Mouse (Mus musculus) embryonic stem cell, embryonic (primary cell): Measurements from ENCODE around the gene C1ql3.

ENCODE experiments used
- CTCF ChIA-PET, 4 experiments: fragments of 300-600 bp in 2 of 4; fragments of 350-600 bp in 2 of 4; sonication (Branson Sonifier 250); formaldehyde crosslinking; loops; one replicate each; lab custom pipeline; 2022; ENCODE audit warnings: inconsistent platforms in 2 of 4; lab: Charles Lee
- POLR2A ChIA-PET, 4 experiments: fragments of 300-600 bp in 2 of 4; fragments of 350-600 bp in 2 of 4; sonication (Branson Sonifier 250); formaldehyde crosslinking; loops; one replicate each; lab custom pipeline; 2022; ENCODE audit warnings: antibody characterized with exemption in 4 of 4, inconsistent platforms in 1 of 4; lab: Charles Lee

The C1ql3 gene

GRCm38 (mm10) chr2:13011472-13011871, at the start of gene C1ql3:
TSS of gene C1ql3 (minus strand) at chr2:13011806.
- ChIA-PET POLR2A (interaction anchor here in 1 of 4 experiments (0.7 to 0.9 kb wide), 3 partner anchors 176 to 1232 kb away, joined by 3 to 4 read pairs (median 4); no protein-coding TSS in a partner anchor), CTCF (interaction anchor here in 2 of 4 experiments (0.6 kb wide), 2 partner anchors 65 to 181 kb away, joined by 3 to 5 read pairs; no protein-coding TSS in a partner anchor)

- POLR2A ChIA-PET = no interaction called here
- CTCF ChIA-PET = no interaction called here
These were observed 49.0 kb upstream of the C1ql3 start for GRCm38 (mm10) chr2:13060426-13061170.

DNA sequence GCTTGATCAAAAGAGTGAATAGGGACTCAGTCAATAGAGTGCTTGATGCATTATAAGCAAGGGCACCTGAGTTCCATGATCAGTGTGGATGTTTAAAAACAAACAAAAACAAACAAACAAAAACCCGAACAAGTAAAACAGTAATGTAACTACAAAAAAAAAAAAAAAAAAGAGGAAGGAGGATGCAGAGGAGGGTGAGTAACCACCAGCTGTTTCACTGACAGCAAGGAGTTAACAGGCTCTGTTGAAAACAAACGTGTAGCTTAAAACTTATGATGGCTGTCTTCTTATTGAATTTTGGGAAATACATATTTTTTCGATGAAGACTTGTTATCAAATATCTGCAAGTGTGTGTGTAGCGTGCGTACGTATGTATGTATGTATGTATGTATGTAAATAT, 37.0 kb upstream of the C1ql3 start:
- ChIA-PET CTCF (no interaction called here), POLR2A (interaction anchor here in 1 of 4 experiments (0.6 kb wide), 1 partner anchor 29 kb away, joined by 3 read pairs; no protein-coding TSS in a partner anchor)

- POLR2A ChIA-PET = no interaction called here
- CTCF ChIA-PET = no interaction called here
These were observed 32.9 kb upstream of the C1ql3 start for GRCm38 (mm10) chr2:13044555-13044954.

GRCm38 (mm10) chr2:13039785-13040184, 28.2 kb upstream of the C1ql3 start:
- CTCF ChIA-PET = no interaction called here

GRCm38 (mm10) chr2:13038772-13039171, 27.2 kb upstream of the C1ql3 start:
- ChIA-PET CTCF (no interaction called here), POLR2A (interaction anchor here in 1 of 4 experiments (1.9 kb wide), 1 partner anchor 11 kb away, joined by 4 read pairs; no protein-coding TSS in a partner anchor)

More at GRCm38 (mm10) chr2:13039785-13040184, 28.2 kb upstream of the C1ql3 start:
- POLR2A ChIA-PET = no interaction called here

GRCm38 (mm10) chr2:13018861-13019260, 7.3 kb upstream of the C1ql3 start:
- ChIA-PET POLR2A (no interaction called here), CTCF (no interaction called here)

- ChIA-PET CTCF (no interaction called here), POLR2A (no interaction called here)
These were observed 6.8 kb upstream of the C1ql3 start for GRCm38 (mm10) chr2:13018382-13018781.

- CTCF ChIA-PET = interaction anchor here in 2 of 4 experiments (0.6 kb wide), 2 partner anchors 65 to 180 kb away, joined by 3 to 5 read pairs; no protein-coding TSS in a partner anchor
These were observed 367 bp upstream of the C1ql3 start for GRCm38 (mm10) chr2:13011973-13012372.

DNA sequence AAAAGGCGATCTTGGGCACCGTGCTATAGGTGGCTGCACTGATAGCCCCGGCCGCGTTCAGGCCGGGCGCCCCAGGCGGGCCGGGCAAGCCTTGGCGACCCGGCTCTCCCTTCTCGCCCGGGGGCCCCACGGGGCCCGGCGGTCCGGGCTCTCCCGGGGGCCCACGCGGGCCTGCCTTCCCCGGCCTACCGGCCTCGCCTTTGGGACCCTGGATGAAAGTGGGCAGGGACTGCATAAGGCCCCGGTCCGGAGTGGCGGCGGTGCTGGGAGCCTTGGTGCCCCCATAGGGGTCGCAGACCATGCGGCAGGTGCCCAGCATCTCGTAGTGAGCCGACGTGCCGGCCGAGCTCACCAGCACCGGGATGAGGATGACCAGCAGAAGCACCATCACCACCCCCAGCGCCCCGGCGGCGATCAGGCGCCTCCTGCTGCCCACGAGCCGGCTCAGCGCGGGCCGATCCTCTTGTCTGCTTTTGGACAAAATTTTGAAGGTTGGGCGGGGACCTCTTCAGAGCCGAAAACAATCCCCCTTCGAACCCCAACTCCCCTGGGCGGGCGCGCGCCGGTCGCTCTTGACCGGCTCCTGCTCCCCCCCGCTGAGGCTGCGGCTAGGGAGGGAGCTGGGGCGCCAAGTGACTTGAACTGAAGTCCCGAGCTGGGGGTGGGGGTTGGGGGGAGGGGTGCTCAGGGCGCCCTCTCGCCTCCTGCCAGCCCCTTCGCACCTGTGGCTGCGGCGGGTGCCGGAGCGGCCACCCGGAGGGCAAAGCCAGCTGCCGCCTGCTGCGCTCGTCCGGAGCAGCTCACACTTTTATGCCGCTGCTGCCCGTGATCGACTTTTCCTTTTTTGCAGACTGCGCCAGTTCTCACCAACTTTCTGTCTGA, 905 bp downstream of the C1ql3 start:
- CTCF ChIA-PET = interaction anchor here in 1 of 4 experiments (0.6 kb wide), 1 partner anchor 30 kb away, joined by 3 read pairs; no protein-coding TSS in a partner anchor

More at GRCm38 (mm10) chr2:13011973-13012372, 367 bp upstream of the C1ql3 start:
- POLR2A ChIA-PET = no interaction called here

DNA sequence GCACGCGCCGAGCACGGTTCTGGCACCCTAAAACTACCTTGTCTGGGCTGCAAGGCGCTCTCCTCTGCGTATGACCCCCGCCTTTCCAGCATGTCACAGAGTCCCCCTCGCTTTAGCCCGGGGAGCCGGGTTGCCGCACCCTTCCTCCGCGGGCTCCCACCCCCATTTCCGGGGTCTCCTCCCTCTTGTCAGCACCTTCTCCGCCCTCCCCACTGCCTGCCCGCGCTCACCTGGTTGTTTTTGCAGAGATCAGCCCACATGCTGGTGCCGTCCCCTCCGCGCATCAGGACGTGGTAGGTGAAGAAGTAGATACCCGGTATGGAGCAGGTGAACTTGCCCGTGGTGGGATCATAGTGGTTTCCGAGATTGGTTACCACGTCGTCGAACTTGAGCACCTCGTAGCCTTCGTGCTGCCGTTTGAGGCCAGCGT, 1.6 kb downstream of the C1ql3 start:
- ChIA-PET CTCF (no interaction called here), POLR2A (no interaction called here)

More for the DNA sequence above, 905 bp downstream of the C1ql3 start:
- POLR2A ChIA-PET = interaction anchor here in 1 of 4 experiments (0.6 to 0.9 kb wide), 4 partner anchors 32 to 1231 kb away, joined by 3 to 4 read pairs (median 4); no protein-coding TSS in a partner anchor

DNA sequence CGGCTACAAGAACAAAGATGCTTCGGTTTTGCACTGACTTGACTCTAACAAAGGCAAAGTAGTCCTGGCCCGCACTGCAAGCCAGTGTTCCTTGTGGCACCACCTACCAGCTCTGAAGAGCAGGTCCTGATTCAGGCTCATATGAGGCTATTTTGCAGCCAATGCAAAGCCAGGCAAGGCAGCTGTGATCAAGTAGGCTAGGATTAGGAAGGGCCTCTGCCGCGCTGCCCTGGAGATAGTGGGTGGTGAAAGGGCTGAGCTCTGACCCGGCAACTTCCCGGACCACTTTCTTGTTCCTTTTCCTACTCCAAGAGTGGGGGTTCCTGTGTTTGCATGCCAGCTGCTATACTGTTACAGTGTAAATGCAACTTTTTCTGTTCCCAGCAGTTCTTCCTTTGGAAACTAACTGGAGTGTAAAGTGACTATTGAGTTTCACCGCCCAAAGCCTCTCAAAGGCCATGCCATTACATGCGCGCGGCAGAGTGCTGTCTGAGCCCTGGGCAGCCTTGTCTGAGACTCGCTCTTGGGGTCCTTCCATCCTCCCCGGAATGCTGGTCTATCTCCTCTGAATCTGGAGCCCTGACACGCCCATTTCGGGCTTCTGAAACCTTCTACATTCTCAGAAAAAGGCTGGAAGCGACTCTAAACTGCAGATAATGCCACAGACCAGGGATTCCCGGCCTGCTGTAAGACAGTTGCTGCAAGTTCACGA, 2.2 kb downstream of the C1ql3 start:
- ChIA-PET POLR2A (no interaction called here), CTCF (no interaction called here)

DNA sequence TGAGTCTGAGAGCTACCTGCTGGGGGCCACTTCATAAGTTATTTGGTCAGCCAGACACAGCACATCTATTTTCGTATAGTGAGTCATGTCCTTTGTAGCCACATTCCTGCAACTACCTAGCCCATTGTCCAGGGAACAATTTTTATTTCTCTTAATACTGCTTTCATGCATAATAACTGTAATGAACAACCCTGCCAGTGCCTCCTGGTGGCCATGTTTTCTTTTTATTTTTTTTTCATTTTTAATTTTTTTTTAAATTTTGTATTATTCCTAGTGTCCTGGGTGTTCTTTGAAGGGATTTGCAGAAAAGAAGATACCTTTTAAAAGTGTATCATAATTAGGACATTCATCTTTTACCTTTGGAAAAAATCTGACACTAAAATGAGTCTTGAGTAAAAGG, 3.2 kb downstream of the C1ql3 start:
- ChIA-PET CTCF (no interaction called here), POLR2A (no interaction called here)

DNA sequence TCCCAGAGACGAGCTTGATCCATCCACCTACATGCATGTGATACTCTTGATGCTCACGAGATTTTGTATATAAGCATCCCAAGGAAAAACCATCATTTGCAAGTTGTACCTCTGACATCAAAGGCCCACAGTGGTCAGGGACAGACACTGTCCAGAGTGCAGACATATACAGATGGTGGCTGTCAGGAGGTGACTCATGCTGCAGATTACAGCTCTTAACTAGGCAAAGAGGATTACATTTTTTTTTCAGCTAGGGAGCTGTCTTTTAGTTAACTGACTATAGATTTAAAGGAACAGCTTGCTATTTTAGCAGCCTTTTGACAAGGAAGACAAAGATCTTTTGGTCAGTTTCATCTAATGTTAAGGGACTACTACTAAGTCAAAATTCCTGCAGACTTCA, 11.6 kb downstream of the C1ql3 start:
- ChIA-PET POLR2A (interaction anchor here in 2 of 4 experiments (0.6 to 0.7 kb wide), 2 partner anchors 31 to 319 kb away, joined by 3 to 5 read pairs; no protein-coding TSS in a partner anchor), CTCF (no interaction called here)

GRCm38 (mm10) chr2:12984901-12985732, 26.5 kb downstream of the C1ql3 start:
- POLR2A ChIA-PET = interaction anchor here in 1 of 4 experiments (0.6 kb wide), 3 partner anchors 18 to 323 kb away, joined by 4 to 6 read pairs (median 5); no protein-coding TSS in a partner anchor
- CTCF ChIA-PET = no interaction called here

- ChIA-PET CTCF (interaction anchor here in 1 of 4 experiments (0.6 kb wide), 1 partner anchor 159 kb away, joined by 3 read pairs; no protein-coding TSS in a partner anchor), POLR2A (no interaction called here)
These were observed 32.8 kb downstream of the C1ql3 start for GRCm38 (mm10) chr2:12978771-12979170.

DNA sequence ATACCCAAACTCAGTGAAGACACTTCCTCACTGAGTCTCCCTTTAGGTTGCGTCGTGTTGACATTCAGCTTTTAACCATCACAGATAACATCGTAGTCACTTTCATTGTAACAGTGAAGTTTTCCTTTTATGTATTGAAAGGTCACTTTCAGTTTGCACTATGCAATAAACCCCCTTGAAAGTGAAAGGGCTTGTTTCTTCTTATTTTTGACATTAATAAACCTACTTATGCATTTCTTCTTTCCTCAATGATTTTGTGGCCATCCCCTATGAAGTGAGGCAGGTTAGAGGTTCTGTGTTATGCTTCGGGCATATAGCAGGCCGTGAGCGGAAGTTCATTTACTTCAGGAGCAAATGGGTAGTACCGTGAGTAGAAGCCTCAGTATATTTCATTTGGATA, 34.2 kb downstream of the C1ql3 start:
- ChIA-PET POLR2A (no interaction called here), CTCF (no interaction called here)

DNA sequence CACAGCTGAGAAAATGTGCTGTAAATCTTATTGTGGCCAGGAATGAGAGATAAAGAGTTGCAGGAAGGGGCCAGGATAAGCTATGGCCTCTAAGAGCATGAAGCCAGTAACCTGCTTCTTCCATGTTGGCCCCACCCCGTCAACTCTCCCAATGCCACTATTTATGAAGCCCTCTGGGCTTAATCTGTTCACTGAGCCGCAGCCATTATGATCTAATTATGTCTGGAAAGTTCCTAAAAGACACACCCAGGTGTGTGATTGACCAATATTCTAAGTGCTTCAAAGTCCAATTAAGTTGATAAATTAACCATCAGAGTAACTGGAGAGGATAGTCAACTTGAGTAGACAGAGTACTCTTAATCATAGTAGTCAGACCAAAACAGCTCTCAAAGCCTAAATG, 37.9 kb downstream of the C1ql3 start:
- ChIA-PET CTCF (no interaction called here), POLR2A (no interaction called here)
